Mouse (Mus musculus): ENCODE results near the gene Yif1a. TPM values are rescaled to one million over a fixed set of nuclear protein-coding genes. Genes with fewer than 3 reads are reported as not detected.
"Not testable (repeated sequence)": the region's sequence is repeated elsewhere in the genome, so short reads cannot be mapped to it uniquely, and the experiment has no call there.

The Yif1a gene
- total RNA-seq, 2 experiments from 2014 or later = 38.2 to 44.7 TPM

GRCm38 (mm10) chr19:5082596-5082995, 5.7 kb upstream of the Yif1a start:
- no peak for DNase-seq
- intact Hi-C loops (cut with DNase I) = no loop called here

- intact Hi-C loops (cut with DNase I) = no loop called here
- DNase-seq = no peak
These were observed 4.1 kb upstream of the Yif1a start for GRCm38 (mm10) chr19:5083961-5084833.

- no peak for DNase-seq
- intact Hi-C loops (cut with DNase I) = no loop called here
These were observed 3.5 kb upstream of the Yif1a start for GRCm38 (mm10) chr19:5084834-5085144.

GRCm38 (mm10) chr19:5085145-5085863, 3.0 kb upstream of the Yif1a start, which contains the start of gene Tmem151a:
Tmem151a (minus strand) TSS chr19:5085531.
- no peak for DNase-seq
- intact Hi-C loops (cut with DNase I) = no loop called here

- intact Hi-C loops (cut with DNase I); DNase-seq: not testable (repeated sequence)
These were observed 1.8 kb upstream of the Yif1a start for GRCm38 (mm10) chr19:5086533-5086932.

- DNase-seq = no peak
- intact Hi-C loops (cut with DNase I) = no loop called here
These were observed 986 bp downstream of the Yif1a start for GRCm38 (mm10) chr19:5089324-5089723.

GRCm38 (mm10) chr19:5092083-5092482, 3.7 kb downstream of the Yif1a start:
- DNase-seq = no peak
- intact Hi-C loops (cut with DNase I) = no loop called here

GRCm38 (mm10) chr19:5093481-5094242, 5.3 kb downstream of the Yif1a start:
- DNase-seq = no peak
- intact Hi-C loops (cut with DNase I) = no loop called here

- DNase-seq = peak; percentile 84 to 87
- intact Hi-C loops (cut with DNase I) = no loop called here
These were observed 5.9 kb downstream of the Yif1a start for GRCm38 (mm10) chr19:5094243-5094632.

GRCm38 (mm10) chr19:5094746-5095417, 6.5 kb downstream of the Yif1a start:
- no peak for DNase-seq
- intact Hi-C loops (cut with DNase I) = no loop called here

- intact Hi-C loops (cut with DNase I) = loop anchor here (1.0 kb wide), 1 partner anchor 39 kb away; no protein-coding TSS in a partner anchor
- no peak for DNase-seq
These were observed 7.6 kb downstream of the Yif1a start for GRCm38 (mm10) chr19:5095887-5096474.

GRCm38 (mm10) chr19:5097521-5098362, 9.4 kb downstream of the Yif1a start:
- intact Hi-C loops (cut with DNase I) = no loop called here
- no peak for DNase-seq

- intact Hi-C loops (cut with DNase I) = no loop called here
- no peak for DNase-seq
These were observed 10.2 kb downstream of the Yif1a start, which contains the start of gene Cnih2 for GRCm38 (mm10) chr19:5098363-5099143. Cnih2 (minus strand) TSS chr19:5098521.

GRCm38 (mm10) chr19:5106074-5106473, 17.7 kb downstream of the Yif1a start:
- intact Hi-C loops (cut with DNase I) = no loop called here
- no peak for DNase-seq

GRCm38 (mm10) chr19:5106731-5107191, 18.4 kb downstream of the Yif1a start, which contains the start of gene Rab1b:
Rab1b (minus strand) TSS chr19:5107072.
- DNase-seq = peak; percentile 98 to 99
- intact Hi-C loops (cut with DNase I) = no loop called here

- no peak for DNase-seq
- intact Hi-C loops (cut with DNase I) = no loop called here
These were observed 19.4 kb downstream of the Yif1a start for GRCm38 (mm10) chr19:5107556-5108270.

GRCm38 (mm10) chr19:5108271-5108575, 19.9 kb downstream of the Yif1a start:
- intact Hi-C loops (cut with DNase I) = no loop called here
- no peak for DNase-seq

GRCm38 (mm10) chr19:5108702-5109101, 20.4 kb downstream of the Yif1a start:
- intact Hi-C loops (cut with DNase I) = no loop called here
- no peak for DNase-seq

Data from gastrocnemius, postnatal 36 days (tissue).